Mouse (Mus musculus) lung, postnatal 14 days (tissue): ENCODE data around the gene Gm8265.
"Not testable (repeated sequence)": the region's sequence is repeated elsewhere in the genome, so short reads cannot be mapped to it uniquely, and the experiment has no call there.

Experiments
- DNase-seq: peaks from one replicate; pipeline ENCODE4 v3.0.0; 2021

The Gm8265 gene

DNA sequence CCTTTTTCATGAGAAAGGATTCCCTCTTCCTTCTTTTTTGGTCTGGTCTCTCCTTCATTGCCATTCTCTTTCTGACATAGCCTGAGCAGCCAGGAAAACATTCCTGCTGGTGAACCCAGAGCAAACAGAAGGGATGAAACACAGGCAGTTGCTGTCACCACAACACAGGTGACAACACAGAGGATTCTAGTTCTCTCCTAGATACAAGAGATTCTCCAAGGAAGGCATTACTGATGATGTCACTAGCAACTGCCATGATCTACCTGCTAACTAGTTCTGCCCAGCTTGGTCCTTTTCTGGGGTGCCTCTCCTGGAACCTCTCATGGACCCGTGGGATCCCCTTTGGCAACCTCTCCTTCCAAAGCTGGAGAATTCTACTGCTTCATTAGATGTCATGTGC lies at the start of gene Gm8265:
Gene Gm8265 (minus strand): TSS at position 101 of the 400 bp plus-strand sequence.
- DNase-seq, result not testable (repeated sequence)
